Mouse (Mus musculus) granulocyte monocyte progenitor cell, adult 5-6 weeks (primary cell): ENCODE data around the gene Slc22a20. TPM values are rescaled to one million over a fixed set of nuclear protein-coding genes. Genes with fewer than 3 reads are reported as not detected.

Experiments used
- ATAC-seq: replicated peaks from 2 replicates; pipeline ENCODE4 v1.8.0; 2016; ENCODE audit warnings: mild to moderate bottlenecking, moderate TSS enrichment, inconsistent platforms; ENCODE audit not compliant: poor library complexity, severe bottlenecking
- total RNA-seq, 2 experiments: library from RNA; stranded (forward) in 1 of 2; stranded (reverse) in 1 of 2; fragments of 200-712, 200-1000 nt in 1 of 2; fragments of >200 nt in 1 of 2; fragmentation: Nextera tagmentation in 1 of 2; gene quantifications; 2 replicates each; pipeline ENCODE4 v1.2.3; 2014 to 2017

Gene Slc22a20
- total RNA-seq (2014; fragmentation: Nextera tagmentation) (not detected in 2 replicates), total RNA-seq (2017) (not detected in 2 replicates)

DNA sequence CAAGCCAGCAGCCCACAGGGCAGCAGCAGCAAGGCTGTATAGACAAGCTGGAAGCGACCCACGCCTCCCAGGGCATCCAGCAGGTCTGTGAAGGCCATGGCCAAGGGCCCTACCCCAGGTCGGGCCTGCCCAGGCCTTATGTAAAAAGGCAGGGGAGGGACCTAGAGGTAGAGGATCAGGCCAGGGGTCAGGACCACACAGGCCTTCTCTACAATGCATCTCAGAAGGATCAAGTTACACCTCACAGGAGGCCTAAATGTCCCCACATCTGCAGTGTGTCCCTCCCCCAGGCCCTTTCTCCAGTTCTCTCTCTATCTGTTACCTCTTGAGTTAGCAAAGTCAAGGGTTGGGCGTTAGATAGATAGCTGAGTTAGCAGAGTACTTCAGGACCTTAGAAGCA lies at the start of gene Slc22a20:
Gene Slc22a20, minus strand, starts transcription at position 101 of the 400 bp plus-strand sequence.
- no peak for ATAC-seq

DNA sequence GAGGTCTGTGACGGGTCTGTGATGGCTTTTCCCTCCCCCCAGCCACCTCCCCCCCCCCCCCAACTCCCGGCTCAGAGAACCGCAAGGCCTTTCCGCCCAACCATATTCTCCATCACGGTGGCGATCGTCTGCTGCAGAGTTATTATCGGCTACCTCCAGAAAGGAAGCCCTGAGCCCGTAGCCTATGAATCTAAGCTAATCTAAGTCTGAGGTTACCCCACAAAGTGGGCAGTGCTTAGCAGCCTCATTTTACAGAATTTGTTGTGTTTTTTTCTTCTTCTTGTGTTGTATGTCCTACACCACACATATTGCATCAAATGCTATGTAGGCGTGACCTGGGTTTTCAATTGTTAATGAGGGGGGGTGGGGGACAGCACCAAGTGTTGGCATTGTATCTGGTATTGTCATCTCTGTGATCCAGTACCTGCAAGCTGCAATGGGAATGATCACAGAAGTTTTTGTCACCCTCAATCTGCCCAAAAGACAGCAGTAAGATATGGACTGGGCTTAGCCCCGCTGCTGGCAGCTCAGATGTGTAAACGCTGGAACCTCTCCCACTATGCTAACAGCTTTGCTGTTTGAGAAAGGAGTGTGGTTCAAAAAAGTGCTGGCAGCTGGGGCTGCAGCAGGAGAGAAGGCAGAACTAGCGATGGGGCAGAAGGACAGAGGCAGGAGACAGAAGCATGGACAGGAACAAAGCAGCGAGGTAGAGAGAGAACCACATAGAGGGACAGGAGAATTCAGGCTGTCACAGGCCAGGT lies 44.8 kb upstream of the Slc22a20 start:
- no peak for ATAC-seq

DNA sequence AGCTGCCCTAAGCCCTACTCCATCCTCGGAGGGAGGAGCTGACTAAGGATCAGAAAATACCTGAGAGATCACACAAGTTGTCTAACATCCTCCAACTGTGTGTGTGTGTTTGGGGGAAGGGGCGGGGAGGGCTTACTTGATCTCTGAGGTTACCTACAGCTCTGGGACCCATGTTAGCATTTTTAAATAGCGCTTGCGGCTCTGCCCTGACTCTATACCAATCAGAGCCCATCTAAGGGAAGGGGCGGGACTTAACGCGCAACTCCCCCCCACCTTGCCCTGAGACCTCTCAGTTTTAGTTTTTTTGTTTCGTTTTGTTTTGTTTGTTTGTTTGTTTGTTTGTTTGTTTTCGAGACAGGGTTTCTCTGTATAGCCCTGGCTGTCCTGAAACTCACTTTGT lies 43.5 kb upstream of the Slc22a20 start:
- ATAC-seq = no peak

DNA sequence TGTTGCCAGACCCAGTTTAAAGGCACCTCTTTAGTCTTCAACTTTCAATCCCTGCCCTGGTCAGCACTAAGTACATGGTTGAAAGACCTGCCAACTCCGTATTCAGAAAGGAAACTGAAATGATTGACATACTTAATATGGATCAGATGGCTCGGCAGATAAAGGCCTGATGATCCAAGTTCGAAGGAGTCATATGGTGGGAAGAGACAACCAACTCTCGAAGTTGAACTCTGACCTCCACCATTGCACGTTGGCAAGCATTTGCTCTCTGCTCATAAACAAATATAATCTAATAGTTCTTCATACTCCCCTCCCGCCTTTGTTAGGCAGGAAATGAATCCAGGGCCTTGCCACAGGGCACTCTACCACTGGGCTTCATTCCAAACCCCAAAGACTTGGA lies 43.0 kb upstream of the Slc22a20 start:
- ATAC-seq = no peak

DNA sequence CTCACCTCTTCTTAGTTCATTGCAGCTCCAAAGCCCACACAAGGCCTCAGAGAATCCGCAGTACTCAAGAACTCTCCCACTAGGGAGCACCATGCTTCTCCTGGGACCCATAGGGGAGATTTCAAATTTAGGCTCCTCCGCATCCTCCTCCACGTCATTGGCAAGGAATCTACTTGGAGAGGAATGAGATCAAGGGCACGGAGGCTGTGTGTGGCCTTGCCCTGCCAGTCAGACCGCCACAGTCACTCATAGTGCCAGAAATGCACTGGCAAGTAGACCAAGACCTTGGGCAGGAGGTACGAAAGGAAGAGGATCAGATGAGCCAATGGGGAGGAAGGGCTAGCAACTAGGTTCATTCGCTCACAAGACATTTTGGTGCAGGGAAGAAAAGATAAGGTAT lies 38.0 kb upstream of the Slc22a20 start:
- no peak for ATAC-seq

DNA sequence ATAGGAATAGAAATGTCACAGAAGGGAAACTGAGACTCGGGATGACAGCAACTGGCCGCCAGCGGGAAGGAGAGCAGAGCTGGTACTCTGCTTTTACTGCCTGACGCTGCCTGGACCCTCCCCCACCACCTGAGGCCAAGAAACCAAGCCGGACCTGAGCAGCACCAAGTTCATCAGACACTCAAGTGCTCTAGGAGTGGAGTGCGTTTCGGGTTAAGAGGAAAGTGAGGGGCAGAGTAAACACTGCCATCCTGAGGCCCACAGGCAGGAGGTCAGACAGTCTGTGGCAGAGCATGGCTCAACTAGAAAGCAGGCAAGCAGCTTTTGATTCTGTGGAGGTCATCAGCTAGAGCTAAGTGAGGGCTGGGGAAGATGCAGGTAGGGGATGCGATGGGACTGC lies 37.1 kb upstream of the Slc22a20 start:
- no peak for ATAC-seq

DNA sequence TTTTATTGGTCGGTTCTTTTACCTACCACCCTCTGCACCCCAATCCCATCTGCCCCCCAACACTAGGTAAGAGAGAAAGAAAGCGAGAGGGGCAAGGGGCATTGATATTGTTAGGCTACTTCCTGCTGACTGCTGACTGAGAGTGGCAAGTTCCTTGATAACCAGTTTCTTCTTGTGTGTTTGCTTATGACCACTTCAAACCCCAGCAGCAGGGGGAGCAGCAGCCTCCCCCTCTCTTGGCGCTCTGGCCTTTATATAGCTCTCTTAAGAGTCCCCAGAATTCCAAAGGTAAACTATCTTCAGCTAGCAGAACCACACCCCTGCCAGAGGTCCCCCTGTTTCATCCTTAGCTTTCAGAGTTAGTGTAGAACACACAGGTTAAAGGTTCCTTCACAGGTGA lies 34.3 kb upstream of the Slc22a20 start:
- ATAC-seq = no peak

DNA sequence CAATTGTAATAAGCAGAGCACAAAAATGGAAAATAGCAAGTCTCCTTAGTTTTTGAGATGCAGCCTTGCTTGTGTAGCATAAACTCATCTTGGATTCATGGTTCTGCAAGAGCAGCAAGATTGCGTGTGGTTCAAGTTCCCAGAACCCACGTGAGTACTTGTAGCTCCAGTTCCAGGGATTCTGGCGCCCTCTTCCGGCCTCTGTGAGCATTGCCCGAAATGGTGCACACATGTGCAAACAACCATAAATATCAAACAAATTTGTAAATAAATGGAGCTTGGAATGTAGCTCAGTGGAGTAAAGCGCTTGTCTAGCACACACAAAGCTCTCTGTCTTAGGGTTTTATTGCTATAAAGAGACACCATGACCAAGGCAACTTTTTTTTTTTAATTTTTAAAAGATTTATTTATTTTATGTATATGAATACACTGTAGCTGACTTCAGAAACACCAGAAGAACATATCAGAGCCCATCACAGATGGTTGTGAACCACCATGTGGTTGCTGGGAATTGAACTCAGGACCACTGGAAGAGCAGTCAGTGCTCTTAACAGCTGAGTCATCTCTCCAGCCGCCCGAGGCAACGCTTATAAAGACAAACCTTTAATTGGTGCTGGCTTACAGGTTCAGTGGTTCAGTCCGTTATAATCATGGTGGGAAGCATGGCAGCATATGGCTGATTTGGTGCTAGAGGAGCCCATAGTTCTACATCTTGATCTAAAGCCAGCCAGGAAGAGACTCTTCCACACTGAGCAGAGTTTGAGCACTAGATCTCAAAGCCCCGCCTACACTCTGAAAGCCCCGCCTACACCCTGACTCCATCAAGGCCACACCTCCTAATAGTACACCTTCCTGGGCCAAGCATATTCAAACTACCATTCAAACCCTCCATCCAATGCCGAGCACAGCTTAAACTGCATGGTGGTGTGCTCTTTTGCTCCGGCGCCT lies 32.5 kb upstream of the Slc22a20 start:
- peak; percentile 62 for ATAC-seq

DNA sequence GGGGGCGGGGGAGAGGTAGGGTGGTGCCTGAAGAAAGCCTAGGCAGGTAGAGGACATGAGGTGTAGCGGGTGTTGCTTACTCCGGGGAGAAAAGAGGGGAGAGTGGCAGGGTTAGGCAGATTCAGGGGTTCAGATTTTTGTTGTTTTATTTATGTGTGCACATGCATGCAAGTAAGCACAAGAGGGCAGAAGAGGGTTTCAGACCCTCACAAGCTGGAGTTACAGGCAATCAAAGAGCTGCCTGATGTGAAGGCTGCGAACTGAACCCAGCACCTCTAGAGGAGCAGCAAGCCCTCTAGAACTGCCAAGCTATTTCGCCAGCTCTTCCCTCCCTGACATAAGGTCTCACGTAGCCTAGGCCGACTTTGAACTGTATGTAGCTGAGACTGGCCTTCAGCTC lies 30.6 kb upstream of the Slc22a20 start:
- no peak for ATAC-seq

DNA sequence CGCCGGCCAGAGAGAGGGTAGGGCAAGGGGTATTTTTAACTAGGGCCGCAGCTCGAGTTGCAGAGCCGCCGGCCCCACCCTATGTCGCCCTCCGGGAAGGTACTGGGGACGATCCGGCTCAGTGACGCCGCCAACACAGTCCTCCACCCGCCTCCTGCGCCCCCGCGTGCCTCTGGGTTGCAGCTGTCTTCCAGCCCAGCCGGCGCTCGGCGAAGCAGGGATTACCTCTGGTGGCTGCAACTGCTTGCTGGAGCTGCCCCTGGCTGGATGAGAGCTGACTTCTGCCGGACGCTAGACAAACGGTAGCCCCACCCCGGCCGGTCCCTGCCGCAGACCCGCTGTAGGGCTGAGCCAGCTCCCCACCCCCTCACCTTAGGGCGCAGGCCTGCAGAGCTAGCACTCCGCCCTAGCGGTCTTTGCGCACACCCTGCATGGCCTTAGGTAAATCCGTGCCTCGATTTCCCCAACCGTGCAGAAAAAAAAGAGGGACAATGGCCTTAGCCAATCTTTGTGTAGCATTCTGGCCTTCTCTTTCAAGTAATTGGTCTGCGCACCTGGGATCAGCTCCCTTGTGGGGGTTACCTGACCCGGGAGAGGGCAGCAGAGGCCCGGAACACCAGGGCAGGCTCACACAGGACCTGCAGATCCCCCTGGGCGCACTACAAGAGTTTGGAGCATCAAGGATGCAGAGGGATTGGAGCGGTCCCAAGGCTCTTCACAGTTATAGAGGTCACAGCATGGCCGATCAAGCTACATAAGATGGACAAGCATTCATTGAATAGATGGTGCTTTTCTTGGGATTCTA lies 29.8 kb upstream of the Slc22a20 start, which contains the start of gene Capn1:
Gene Capn1, minus strand, starts transcription at position 387 of the 805 bp plus-strand sequence.
- ATAC-seq = peak; percentile 68

DNA sequence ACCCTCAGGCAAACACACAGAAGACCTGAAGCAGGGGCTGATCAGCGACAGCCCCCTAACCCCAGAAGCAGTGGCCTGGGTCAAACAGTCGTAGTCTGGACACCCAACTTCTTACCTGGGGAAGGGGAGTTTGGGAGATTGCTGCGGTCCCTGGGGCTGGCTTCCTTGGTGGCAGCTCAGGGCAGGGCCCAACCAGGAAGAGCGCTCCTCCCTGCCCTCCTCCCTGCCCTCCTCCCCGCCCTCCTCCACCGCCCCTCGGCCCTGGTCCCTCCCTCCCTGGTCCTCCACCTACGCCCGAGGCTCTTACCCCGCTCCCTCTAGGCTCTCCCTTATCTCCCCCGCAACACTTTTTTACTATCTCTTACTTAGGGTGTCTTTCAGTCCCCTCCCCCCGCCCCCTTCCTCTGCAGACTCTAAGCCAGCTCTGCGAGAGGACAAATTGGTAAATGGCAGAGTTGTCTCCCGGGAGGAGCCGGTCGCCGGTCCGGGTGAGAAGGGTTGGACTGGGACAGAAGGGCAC lies 29.1 kb upstream of the Slc22a20 start:
- peak; percentile 36 for ATAC-seq

DNA sequence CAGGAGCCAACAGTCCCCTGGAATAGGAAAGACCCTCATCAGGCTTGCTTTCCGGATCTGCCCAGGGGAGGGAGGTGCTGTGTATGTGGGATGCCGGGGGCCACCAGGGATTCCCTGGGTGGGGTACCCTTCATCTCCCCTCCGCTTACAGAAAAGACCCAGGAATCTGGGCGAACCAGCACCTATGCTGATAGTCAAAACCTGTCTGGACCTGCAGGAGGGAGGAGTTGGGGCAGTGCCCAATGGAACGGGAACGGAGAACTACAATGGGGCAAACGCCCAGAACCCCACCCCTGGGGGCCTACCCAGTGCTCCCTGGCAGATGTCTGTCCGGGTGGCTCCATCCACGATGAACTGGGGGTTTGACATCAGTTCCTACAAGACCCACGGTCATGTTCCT lies 27.7 kb upstream of the Slc22a20 start:
- no peak for ATAC-seq

DNA sequence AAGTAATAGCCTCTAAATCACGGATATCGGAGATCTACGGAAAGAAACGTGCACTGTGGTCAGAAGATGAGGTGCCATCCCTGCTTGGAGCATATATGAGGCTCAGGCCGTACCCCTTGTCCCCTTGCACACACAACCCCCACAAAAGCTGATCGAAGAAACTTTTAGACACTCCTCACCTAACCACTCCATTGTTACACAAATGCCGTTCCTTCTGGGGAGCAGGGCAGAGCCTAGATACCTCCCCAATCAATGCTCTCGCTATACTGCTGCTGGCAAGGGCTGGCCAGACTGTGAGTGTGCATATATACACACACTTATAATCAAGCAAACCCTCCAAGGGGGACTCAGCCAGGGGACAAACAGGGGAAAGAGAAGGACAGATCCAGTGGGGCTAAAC lies 23.2 kb upstream of the Slc22a20 start:
- ATAC-seq = no peak

DNA sequence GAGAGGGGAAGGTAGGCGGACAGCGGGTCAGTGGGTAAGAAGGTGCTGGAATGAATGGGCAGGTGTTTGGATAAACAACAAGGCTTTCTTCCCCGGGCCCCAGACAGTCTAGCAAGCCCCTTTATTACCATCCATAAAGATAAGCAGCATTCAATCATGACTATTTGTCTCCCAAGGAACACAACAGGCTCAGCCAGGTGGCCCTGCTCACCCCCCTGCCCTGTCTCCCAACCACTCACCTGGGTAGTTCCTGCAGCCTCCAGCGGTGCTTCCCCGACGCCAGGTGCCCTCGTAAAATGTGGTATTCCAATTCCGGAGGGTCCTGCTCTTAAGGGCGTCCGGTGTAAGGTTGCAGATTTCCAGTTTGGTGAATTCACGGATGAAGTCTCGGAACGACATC lies 21.1 kb upstream of the Slc22a20 start:
- no peak for ATAC-seq

DNA sequence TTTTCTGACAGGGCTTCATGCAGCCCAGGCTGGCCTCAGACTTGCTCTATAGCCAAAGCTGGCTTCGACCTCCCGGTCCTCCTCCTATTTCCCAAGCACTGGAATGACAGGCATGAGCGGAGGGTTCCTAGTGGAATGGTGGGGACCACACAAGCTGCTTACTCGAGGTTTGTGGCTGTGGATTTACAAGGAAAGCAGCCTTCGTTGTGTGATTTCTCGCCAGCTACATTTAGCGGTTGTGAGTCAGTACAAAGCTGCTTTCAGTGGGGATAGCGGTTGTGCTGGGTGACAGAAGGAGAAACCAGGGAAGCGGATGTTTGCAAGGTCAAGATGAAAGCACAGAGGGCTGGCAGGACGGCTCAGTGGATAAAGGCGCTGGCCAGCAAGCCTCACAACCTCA lies 19.6 kb upstream of the Slc22a20 start:
- no peak for ATAC-seq

DNA sequence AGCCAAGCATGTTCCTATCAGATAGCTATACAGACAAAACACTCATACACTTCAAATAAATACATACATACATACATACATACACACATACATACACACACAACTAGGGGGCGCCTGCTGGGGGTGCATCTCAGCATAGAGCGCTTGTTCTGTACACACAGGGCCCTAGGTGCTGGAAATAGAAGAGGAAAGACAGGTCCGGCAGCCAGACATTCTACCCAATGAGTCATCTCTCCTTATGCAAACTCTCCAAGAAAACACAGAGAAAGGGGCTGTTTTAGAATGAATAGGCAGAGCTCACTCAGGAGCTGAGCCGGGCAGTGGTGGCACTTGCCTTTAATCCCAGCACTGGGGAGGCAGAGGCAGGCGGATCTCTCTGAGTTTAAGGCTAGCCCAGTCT lies 14.0 kb upstream of the Slc22a20 start:
- no peak for ATAC-seq

DNA sequence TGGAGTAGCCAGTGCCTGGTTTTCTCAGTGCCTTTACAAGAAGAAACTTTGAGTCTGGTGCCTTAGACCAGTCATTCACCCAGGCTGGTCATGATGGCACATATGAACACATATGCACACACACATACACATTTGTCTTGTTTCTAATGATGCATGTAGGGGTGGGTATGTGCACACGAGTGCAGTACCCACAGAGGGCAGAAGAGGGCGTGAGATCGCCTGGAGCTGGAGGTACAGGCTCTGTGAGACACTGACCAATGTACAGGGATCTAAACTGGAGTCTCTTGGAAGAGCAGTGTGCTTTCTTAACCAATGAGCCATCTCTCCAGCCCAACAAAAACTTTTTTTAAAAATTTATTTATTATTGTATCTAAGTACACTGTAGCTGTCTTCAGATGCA lies 12.2 kb upstream of the Slc22a20 start:
- no peak for ATAC-seq

DNA sequence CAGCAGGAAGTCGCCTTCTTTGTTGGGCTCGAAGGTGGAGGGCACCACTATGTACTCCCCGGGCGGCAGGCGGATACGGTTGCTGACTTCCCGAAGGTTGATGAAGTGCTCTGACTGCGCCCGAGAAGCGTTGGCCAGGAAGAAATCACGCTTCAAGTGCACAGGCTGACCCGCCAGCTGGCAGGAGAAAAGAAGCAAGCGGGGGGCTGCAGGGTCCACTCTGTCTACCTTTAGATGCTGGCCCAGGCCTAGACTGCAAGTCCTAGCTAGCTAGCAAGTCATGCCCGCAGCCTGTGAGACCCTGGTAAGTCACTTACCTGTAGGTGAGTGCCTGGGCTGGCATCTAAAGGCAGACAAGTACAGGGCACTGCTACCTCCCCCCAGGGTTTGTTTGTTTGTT lies 8.8 kb upstream of the Slc22a20 start:
- ATAC-seq = no peak

DNA sequence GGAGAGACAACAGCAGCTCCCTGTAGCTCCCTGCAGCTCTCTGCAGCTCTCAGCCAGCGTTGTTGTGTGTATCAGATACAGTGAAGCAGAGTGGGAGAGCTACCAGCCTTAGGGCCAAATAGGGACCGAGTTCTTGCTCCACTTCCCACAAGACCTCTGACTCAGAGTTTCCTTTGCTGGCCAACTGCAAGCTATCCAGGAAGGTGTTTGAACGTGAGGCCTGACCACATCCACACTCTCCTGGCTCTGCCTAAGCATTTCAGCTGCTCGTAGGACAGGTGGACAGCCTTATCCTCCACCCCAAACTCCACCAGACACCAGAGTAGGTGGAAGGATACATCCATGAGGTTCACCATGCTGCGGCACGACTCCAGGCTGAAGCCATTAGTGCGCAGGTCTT lies 6.1 kb upstream of the Slc22a20 start:
- peak; percentile 63 for ATAC-seq

DNA sequence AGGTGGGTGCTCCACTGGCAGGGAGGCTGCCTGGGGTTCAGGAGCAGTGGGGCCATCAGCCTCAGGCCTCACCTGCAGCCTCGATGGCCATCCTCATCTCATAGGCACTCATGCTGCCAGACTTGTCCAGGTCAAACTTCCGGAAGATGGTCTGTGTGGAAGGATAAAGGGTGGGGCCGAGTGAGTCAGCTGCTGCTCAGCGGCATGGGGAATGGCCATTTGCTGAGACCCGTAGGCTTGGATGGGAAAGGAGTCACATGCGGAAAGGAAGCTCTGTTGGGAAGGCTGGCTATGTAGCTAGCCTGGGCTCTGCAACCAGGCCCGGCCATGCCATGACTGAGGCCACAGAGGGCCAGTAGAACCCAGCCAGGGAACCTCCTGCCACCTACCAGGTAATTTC lies 5.5 kb upstream of the Slc22a20 start:
- no peak for ATAC-seq
